Mouse (Mus musculus): ENCODE data around the gene Etnk1.

GRCm38 (mm10) chr6:143145051-143145450 lies 22.0 kb upstream of the Etnk1 start:
- TF ChIP-seq POLR2A (IDR thresholded peaks at IDR 0.05; ENCODE audit: low read depth, low read length) (no peak), CTCF (IDR thresholded peaks at IDR 0.05; ENCODE audit: extremely low read depth, insufficient read depth, insufficient read length, insufficient replicate concordance) (no peak)
